Mouse (Mus musculus) megakaryocyte, embryonic 14.5 days (primary cell): ENCODE measurements around the gene Morn1. TPM values are rescaled to one million over a fixed set of nuclear protein-coding genes. Genes with fewer than 3 reads are reported as not detected.

Experiments
- H3K27me3 ChIP-seq: replicated peaks from 2 replicates; pipeline ENCODE3; 2012; ENCODE audit warnings: inconsistent platforms
- H3K36me3 ChIP-seq: replicated peaks from 2 replicates; pipeline ENCODE3; 2012; ENCODE audit warnings: low read length, inconsistent platforms, mixed read lengths
- H3K4me1 ChIP-seq: 2 replicates; pipeline ENCODE4 v1.6.1; 2012; ENCODE audit warnings: inconsistent platforms
- H3K4me3 ChIP-seq: replicated peaks from 2 replicates; pipeline ENCODE3; 2012; ENCODE audit warnings: moderate library complexity, mild to moderate bottlenecking, inconsistent platforms
- H3K9me3 ChIP-seq: 2 replicates; pipeline ENCODE4 v1.6.1; 2012; ENCODE audit warnings: inconsistent platforms
- FLI1 ChIP-seq: IDR thresholded peaks from 2 replicates; pipeline ENCODE4 v1.6.1; 2012; ENCODE audit warnings: low read length, inconsistent platforms, mixed read lengths
- GATA1 ChIP-seq: IDR thresholded peaks from 3 replicates; pipeline ENCODE4 v1.6.1; 2012; ENCODE audit warnings: mixed read lengths, low read length, inconsistent platforms, borderline replicate concordance
- polyA plus RNA-seq: library from polyadenylated mRNA; stranded (reverse); fragments of >175 nt; gene quantifications from 2 replicates; pipeline ENCODE4 v1.2.3, GENCODE M21; 2012; ENCODE audit warnings: low replicate concordance; ENCODE audit not compliant: insufficient read depth

The Morn1 gene
- polyA plus RNA-seq, 1 experiment = 4.3 TPM

- Histone ChIP-seq H3K36me3 (peaks cover 30% of the 10 kb centered on the region), H3K9me3 (no peaks in the 10 kb centered on the region), H3K4me1 (peaks cover 54% of the 10 kb centered on the region), H3K4me3 (no peak overlapping the region), H3K27me3 (no peaks in the 10 kb centered on the region)
- no peak for TF ChIP-seq FLI1
- TF ChIP-seq GATA1 = no peak
These were observed 4.5 kb downstream of the Morn1 start for GRCm38 (mm10) chr4:155090688-155091449.

GRCm38 (mm10) chr4:155092718-155093430 is 6.5 kb downstream of the Morn1 start:
- no peaks in the 10 kb centered on the region for H3K9me3 ChIP-seq
- peaks cover 4% of the 10 kb centered on the region for H3K27me3 ChIP-seq
- peaks cover 45% of the 10 kb centered on the region for H3K4me1 ChIP-seq
- H3K36me3 ChIP-seq = peaks cover 30% of the 10 kb centered on the region
- H3K4me3 ChIP-seq = no peak overlapping the region
- TF ChIP-seq FLI1 = no peak
- no peak for TF ChIP-seq GATA1

GRCm38 (mm10) chr4:155093431-155094149 is 7.2 kb downstream of the Morn1 start:
- Histone ChIP-seq H3K9me3 (no peaks in the 10 kb centered on the region), H3K4me1 (peaks cover 51% of the 10 kb centered on the region), H3K4me3 (no peak overlapping the region), H3K27me3 (peaks cover 12% of the 10 kb centered on the region), H3K36me3 (peaks cover 30% of the 10 kb centered on the region)
- TF ChIP-seq GATA1 = no peak
- no peak for TF ChIP-seq FLI1

- Histone ChIP-seq H3K9me3 (no peaks in the 10 kb centered on the region), H3K27me3 (peaks cover 18% of the 10 kb centered on the region), H3K4me3 (no peak overlapping the region), H3K4me1 (peaks cover 61% of the 10 kb centered on the region), H3K36me3 (peaks cover 23% of the 10 kb centered on the region)
- TF ChIP-seq FLI1 (no peak), GATA1 (no peak)
These were observed 8.2 kb downstream of the Morn1 start for GRCm38 (mm10) chr4:155094565-155094964.

GRCm38 (mm10) chr4:155095238-155095900 is 9.0 kb downstream of the Morn1 start:
- peaks cover 18% of the 10 kb centered on the region for H3K36me3 ChIP-seq
- peaks cover 26% of the 10 kb centered on the region for H3K27me3 ChIP-seq
- no peak for TF ChIP-seq GATA1
- TF ChIP-seq FLI1 = no peak
- no peaks in the 10 kb centered on the region for H3K9me3 ChIP-seq
- H3K4me1 ChIP-seq = peaks cover 65% of the 10 kb centered on the region
- peak overlapping the region; percentile 42 for H3K4me3 ChIP-seq

GRCm38 (mm10) chr4:155095967-155096366 is 9.6 kb downstream of the Morn1 start:
- TF ChIP-seq GATA1 (no peak), FLI1 (no peak)
- Histone ChIP-seq H3K36me3 (peaks cover 13% of the 10 kb centered on the region), H3K27me3 (peaks cover 26% of the 10 kb centered on the region), H3K4me3 (no peak overlapping the region), H3K4me1 (peaks cover 65% of the 10 kb centered on the region), H3K9me3 (no peaks in the 10 kb centered on the region)

- TF ChIP-seq GATA1 (no peak), FLI1 (no peak)
- Histone ChIP-seq H3K36me3 (peaks cover 8% of the 10 kb centered on the region), H3K4me1 (peaks cover 67% of the 10 kb centered on the region), H3K27me3 (peaks cover 35% of the 10 kb centered on the region), H3K9me3 (no peaks in the 10 kb centered on the region), H3K4me3 (no peak overlapping the region)
These were observed 11.1 kb downstream of the Morn1 start for GRCm38 (mm10) chr4:155097452-155097851.

- TF ChIP-seq FLI1 (no peak), GATA1 (no peak)
- Histone ChIP-seq H3K36me3 (no peaks in the 10 kb centered on the region), H3K4me3 (no peak overlapping the region), H3K27me3 (peaks cover 35% of the 10 kb centered on the region), H3K4me1 (peaks cover 56% of the 10 kb centered on the region), H3K9me3 (no peaks in the 10 kb centered on the region)
These were observed 12.2 kb downstream of the Morn1 start for GRCm38 (mm10) chr4:155098572-155098971.

GRCm38 (mm10) chr4:155107886-155108285 is 21.5 kb downstream of the Morn1 start:
- Histone ChIP-seq H3K4me3 (no peak overlapping the region), H3K36me3 (peaks cover 3% of the 10 kb centered on the region), H3K4me1 (peaks cover 30% of the 10 kb centered on the region), H3K27me3 (peaks cover 16% of the 10 kb centered on the region), H3K9me3 (no peaks in the 10 kb centered on the region)
- TF ChIP-seq FLI1 (no peak), GATA1 (no peak)

- Histone ChIP-seq H3K4me3 (no peak overlapping the region), H3K36me3 (peaks cover 6% of the 10 kb centered on the region), H3K9me3 (no peaks in the 10 kb centered on the region), H3K4me1 (peaks cover 30% of the 10 kb centered on the region), H3K27me3 (peaks cover 18% of the 10 kb centered on the region)
- TF ChIP-seq GATA1 (no peak), FLI1 (no peak)
These were observed 23.1 kb downstream of the Morn1 start for GRCm38 (mm10) chr4:155109471-155109870.
